Mouse (Mus musculus): ENCODE data around the gene AU040320.

AU040320 gene

DNA sequence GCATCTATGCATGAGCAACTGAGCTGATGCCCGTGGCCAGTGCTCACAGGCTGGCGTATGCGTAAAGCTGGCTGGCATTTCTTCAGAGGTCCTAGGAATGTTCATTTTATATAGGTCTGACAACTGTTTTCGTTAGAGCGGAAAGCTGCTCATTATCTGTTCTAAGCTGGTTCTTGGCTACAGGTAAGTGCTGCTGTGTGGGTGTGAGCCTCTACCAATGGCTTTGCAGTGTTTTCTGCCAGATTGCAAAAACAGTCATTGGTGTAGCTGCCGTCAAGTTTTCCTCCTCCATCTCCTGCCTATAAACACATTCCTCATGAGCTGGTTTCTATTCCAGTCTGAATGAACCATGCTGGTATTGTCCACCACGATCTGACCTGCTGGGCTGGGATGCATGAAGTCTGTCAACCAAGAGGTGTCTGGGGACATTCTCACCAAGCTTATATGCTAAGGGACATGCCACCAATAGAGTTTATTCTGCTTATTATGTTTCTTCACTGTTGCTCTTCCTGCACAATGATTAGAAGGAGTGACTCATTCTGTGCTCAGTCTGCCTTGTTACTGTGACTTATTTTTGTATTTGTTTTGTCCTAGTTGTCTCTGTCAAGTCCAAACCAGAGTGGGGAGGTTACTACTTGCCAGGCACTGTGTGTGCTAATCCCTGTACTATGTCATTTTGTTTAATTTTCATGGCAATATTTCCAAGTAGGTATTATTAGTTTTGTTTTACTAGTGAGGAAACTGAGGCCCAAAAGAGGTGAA lies 39.2 kb downstream of the AU040320 start:
- no peak for DNase-seq

DNA sequence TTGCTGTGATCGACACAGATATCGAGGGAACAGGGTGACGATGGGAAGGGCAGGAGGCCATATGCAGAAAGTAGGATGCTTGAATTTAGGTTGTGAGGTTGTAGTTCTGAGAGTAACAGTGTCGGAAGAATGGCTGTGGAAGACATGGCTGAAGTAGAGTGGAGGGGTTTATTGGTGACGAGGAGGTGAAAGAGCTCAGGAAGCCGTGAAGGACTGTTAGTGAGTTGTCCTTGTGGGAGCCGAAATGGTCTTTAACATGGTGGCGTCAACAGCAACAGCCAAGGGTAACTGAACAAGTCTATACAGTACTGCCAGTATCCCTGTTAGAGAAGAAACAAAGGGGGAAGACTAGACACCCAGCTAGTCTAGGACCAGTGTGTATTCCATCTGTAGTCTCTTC lies 48.8 kb downstream of the AU040320 start:
- DNase-seq: no peak

DNA sequence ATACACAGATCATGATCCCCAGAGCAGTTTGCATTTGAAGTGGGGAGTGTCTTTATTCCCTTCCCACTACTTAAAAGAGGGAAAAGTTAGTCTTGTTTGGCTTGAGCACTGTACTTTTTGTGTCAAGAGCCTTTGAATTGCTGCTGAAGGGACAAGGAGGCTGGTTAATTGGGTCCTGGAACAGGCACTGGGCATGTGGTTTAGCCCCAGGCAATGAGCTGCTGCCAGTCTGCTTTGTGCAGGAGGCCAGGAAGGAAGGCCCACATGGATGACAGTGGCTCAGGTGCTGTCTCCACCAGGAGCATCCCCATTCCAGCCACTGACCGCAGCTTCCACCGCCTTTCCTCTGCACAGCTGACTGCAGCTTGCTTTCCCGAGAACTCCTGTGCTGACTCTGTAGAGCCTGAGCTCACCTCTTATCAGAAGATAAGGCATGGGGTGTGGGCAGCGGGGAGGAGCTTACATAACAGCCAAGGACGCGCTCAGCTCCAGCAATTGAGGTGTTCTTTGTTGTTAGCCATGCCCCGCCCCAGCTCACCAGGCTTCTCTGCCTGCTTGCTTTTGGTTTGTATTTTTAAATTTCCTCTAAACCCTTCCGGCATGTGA lies 50.0 kb downstream of the AU040320 start:
- DNase-seq: peak; percentile 30

DNA sequence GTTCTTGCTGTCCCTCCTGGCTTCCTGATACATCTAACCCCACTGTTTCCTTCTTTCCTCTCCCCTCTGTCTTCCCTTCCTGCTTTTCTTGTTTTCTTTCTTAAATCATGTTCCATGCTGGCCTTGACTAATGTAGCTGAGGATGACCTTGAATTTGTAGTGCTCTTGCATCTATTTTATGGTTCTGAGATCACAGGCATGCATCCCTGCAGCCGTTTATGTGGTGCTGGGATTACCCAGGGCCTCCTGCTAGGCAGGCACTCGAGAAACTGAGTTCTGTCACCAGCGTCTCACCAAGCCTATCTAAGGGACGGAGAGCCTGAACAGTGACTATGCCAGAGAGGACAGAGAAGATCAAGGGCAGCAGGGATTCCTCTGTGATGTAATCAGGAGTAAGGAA lies 52.4 kb downstream of the AU040320 start:
- no peak for DNase-seq

DNA sequence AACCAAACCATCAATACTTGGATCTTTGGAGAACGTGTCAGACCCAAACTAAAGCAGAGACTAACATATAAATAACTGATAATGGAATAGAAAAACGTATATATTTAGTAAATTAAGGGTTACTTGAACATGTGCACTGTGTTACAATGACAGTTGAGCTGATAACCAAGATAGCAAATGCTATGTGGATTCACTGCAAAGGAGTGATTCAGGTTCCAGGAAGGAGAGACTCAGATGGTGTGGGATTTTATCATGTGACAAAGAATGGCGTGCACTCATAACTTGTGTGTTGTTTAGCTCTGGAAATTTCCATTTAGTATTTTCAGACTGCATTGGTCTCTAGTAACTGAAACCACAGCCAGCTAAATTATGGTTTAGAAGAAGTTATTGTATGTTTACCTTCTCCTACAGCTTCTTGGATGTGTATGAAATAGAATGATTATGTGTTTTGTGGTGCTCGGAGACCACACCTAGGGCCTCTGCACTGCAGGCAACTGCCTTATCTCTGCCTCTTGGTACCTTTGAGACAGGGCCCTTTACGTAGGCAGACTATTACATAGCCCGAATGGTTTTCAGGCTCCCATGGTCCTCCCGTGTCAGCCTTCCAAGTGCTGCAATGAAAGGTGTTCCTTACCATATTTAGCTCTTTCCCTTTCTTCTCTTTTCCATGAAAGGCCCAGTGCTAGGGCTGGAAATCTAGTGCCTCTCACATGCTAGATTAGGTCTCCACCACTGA lies 53.5 kb downstream of the AU040320 start:
- no peak for DNase-seq

DNA sequence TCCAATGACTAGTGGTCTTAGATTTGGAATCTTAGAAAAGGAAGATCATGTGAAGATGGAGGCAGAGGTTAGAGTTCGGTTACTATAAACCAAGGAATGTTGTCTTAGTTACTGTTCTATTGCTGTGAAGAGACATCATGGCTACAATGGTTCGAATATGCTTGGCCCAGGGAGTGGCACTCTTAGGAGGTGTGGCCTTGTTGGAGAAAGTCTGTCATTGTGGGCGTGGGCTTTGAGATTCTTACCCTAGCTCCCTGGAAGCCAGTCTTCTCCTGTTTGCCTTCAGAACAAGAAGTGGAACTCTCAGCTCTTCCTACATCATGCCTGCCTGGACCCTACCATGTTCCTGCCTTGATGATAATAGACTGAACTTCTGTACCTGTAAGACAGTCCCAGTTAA lies 57.2 kb downstream of the AU040320 start:
- DNase-seq: no peak

DNA sequence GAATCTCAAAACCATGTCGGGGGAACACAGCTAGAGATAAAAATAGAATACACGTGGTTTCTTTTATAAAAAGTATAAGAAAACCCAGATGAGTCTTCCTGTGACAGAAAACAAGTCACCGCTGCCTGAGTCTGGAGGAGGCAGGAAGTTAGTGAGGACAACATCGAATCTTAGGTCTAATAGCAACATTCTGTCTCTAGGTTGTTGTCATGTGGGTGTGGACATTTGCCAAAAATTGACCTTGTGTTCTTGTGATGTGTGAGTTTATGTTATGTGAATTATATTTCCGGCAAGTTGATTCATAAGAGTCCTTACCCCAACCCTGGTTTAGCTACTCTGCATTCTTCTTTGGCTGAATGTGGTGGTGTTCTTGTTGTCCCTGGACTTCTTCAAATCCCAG lies 59.9 kb downstream of the AU040320 start:
- DNase-seq: no peak

DNA sequence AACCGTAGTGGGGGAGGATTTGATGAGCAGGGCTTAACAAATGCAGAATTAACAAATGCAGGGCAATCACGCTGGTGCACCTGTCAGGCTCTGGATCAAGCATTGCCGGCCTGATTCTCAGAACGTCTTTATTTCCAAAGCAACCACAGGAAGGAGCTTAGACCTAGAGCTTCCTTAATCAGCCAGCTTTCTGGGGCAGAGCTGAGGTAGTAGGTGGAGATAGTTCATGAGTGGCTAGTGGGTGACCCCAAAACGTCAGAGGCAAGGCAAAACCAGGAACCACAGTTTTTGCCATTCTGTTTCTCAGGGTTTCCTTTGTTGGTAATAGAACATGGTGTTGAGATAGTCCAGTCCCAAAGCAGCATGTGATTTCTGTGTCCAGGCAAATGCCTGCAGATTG lies 61.5 kb downstream of the AU040320 start:
- DNase-seq: no peak

DNA sequence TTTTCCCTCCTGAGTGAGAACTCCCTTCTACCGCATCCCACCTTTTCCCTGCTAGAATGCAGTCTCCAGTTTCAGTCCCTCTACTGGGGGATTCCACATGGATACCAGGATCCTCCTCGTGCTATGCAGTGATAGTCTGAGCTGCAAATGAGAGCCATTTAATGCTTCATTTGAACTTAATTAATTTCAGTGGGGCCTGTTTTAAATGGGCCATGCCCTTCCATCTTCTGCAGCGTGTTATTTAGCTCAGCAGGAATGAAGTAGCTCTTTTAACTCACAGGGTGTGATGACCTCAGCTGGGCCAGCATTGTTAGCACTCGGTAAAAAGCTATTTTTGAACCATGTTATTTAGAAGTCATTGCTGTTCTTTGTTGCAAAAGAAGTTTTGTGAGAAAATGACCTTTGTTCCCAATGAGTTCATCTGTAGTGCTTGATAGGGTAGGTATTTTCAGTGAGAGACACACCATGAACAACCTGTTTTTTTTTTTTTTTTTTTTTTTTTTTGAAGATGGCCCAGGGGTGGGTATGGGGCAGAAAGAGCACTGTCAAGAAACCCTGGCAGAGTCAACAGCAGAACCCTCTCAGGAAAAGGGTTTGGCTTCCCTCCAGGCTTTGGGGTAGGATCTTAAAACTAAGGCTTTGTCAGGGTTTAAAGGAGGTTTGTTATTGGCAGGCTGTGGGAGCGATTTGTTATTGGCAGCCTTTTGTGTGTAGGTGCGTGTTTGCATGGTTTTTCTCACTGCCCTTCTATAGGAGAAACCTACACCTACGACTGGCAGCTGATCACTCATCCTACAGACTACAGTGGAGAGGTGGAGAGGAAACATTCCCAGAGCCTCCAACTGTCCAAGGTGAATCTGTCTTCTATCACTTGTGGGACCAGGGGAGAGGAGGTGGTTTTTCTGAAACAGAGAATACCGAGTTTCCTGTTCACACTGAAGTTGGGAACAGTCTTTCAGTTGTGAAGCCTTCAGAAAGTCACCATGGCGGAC lies 69.8 kb downstream of the AU040320 start:
- DNase-seq: peak; percentile 51

DNA sequence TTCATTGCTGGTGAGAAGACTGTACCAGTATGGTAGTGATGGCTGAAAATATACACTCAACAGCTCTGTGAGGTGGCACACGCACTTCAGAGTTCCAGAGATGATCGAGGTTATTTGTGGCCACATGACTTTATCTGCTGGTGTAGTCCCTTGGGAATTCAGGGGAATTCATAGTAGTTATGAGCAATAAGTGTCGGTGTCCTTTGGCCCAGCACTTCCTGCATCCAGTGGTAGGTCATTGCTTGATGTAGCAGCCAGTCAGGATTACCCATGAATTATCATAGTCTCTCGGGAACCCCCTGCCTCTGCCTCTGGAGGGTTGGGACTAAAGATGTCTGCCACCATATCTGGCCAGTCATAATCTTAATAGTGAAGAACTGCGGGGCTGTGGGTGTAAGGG lies 70.6 kb downstream of the AU040320 start:
- DNase-seq: no peak

DNA sequence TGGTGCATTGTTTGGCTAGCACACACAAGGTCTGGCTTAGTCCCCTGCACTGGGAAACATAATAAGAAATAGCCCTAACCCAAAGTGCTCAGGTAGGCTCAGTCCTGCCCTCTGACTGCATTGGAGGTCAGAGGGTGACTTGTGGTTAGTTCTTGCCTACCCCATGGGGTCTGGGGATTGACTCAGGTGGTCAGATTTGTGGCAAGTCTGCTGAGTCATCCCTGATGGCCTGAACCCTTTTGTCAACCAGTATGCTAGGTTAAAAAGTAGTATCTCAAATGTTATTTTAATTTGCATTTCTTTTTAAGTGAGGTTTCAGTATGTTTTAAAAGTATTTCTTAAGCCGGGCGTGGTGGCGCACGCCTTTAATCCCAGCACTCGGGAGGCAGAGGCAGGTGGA lies 77.8 kb downstream of the AU040320 start:
- no peak for DNase-seq

DNA sequence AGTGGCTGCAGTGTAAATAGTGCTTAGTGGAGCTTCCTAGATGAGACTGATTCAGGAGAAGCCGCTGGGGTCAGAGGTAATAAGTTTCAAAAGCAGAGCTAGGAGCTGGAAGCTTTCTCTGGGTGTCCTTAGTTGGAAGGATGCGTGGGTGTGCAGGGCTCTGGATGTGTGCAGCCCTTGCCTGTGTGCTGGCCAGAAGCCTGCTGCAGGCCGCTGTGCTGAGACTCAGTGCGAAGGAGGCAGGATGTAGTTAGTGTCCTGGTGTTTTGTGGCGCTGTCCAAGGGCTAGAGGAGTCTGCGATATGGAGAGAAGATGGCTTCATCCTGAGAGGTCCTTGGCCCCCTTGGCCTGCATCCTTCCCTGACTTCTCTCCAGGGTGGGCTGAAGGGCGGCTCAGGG lies 85.5 kb downstream of the AU040320 start:
- DNase-seq: no peak

DNA sequence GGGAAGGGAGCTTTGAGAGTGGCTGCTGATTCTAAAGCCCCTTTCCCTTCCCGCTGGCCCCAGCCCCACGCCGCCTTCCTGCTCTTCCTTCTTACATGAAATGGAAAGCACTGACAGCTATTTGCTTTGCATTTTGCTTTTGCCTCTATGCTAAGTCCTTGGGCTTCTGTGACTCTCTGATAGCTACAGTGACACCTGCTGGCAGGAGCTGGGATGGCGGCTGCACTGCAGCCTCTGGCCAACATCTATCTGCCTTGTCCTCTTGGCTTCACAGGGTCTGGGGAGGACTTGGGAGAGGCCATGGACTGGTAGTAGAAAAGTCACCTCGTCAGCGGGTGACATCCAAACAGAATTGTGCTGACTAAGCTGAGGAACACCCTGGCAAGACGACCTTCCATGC lies 86.5 kb downstream of the AU040320 start:
- peak; percentile 83 for DNase-seq

DNA sequence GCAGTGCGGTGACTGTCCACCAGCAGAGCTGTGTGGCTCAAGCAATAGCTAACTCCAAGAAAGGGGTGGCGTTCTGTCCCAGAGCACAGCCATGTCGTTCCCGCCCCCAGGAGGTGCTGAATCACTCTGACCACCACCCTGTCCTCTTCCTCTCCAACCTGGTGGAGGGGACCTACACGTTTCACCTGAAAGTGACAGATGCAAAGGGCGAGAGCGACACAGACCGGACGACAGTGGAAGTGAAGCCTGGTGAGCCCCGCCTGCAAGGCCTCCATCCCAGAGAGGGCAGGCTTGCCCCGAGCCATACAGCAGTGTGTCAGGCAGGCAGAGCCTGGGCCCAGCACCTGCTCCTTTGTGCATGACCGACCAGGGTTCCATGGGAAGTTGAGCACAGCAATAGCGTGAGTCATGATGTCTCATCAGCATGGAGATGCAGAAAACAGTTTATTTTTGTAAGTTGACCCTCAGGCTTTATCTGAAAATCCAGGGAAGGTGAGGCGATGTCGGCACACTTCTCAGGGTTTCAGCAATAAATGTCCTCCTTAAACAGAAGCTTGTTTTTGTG lies 87.7 kb downstream of the AU040320 start:
- no peak for DNase-seq

DNA sequence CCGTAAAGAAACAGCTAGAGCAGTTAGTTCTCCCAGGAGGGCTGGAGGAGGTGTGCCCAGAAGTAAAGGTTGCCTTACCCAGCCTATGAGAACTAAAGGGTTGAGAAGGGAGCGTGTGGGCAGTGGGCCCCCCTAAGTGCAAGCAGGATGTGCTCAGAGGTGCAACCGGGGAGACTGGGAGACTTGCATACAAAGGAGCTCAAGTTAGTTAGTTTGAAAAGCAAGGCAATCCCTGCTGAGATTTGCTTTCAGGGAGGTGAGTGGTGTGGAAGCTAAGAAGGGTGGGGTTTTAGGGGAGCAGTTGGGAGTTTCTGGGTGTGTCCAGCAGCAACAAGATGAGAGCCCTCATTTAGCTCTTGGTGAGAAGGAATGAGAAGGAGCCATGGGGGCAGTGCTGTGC lies 89.6 kb downstream of the AU040320 start:
- no peak for DNase-seq

DNA sequence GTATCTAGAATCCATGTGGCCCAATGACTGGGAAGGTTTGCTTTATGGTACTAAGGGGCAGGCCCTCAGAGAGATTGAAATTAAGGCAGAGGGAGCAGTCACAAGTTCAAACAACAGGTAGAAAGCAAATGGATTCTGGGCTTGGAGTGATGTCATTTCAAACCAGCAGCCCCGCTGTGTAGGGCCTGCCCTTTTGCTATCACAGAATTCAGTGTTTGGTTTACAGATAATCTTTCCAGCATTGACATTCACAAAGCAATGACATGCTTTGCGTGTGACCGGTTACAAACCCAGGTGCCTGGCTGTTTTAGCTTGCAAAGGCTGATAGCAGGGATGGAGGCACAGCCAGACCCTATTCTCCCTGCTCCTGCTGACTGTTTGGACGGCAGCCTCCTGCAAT lies 92.3 kb downstream of the AU040320 start:
- no peak for DNase-seq

DNA sequence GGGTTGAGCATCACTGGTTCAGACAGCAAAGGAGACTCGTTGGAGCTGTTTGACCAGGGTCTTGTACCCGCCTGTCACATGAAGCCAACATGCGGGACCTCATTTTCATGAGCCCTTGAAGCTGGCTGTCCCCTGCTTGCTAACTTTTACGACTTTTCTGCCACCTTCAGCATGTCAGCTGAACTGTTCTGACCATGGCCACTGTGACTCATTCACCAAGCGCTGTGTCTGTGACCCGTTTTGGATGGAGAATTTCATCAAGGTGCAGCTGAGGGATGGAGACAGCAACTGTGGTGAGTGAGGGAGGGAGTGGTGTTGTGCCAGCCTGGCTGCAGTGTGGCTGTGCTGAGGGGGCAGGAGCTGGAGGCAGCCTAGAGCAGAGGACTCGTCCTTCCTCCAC lies 93.6 kb downstream of the AU040320 start:
- DNase-seq: no peak

DNA sequence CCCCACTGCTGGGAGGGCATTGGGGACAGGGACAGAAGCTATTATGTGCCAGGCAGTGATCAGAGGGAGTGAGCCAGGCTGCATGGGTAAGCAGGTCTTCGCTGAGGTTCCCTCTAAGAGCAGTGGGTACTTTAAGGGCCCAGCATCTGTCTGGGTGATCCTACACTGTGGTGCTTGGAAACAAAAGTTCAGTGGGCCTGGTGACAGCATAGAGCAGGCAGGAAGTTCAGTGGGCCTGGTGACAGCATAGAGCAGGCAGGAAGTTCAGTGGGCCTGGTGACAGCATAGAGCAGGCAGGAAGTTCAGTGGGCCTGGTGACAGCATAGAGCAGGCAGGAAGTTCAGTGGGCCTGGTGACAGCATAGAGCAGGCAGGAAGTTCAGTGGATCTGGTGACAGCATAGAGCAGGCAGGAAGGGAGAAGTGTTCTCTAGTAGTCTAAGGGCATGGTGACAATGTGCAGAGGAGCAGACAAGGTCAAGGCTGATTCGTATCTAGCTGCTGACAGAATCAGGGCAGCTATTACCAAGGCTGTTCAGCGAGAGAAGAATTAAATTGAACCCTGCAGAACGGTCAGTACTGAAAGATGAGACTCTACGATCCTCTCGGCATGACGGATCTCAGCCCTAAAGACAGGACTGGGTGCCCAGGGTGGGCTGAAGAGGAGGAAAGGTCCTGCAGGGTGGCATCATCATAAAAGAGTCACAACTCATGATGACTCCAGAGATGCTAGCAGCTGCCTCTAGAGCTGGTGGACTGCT lies 96.9 kb downstream of the AU040320 start:
- DNase-seq: no peak

DNA sequence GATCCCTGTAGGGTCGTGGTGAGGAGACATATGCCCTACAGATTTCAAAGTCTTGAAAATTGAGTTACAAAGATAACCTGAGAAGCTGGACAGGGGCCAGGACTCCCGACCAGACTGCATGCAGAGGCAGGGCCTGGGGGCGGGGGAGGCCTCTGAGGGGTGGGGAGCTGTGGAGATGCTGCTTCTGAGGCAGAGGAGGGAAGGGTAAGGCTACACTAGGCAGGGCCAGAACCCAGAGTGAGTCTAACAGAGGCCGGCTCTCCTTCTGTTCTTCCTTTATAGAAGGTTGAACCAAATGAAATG lies 97.4 kb downstream of the AU040320 start:
- DNase-seq: no peak

DNA sequence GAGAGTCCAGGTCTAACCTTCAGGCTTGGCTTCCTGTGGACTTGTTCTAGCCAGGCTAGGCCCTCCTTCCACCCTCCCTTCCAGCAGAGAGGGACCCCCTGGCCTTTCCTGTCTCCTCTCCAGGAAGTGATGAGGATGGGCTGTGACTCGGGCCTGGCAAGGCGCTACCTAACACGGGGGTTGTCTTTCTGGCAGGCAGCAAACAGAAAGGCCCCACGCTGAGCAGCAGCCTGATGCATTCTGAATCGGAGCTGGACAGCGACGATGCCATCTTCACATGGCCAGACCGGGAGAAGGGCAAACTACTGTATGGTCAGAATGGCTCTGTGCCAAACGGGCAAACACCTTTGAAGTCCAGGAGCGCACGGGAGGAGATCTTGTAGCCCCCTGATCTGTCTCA lies 99.6 kb downstream of the AU040320 start:
- DNase-seq: no peak

DNA sequence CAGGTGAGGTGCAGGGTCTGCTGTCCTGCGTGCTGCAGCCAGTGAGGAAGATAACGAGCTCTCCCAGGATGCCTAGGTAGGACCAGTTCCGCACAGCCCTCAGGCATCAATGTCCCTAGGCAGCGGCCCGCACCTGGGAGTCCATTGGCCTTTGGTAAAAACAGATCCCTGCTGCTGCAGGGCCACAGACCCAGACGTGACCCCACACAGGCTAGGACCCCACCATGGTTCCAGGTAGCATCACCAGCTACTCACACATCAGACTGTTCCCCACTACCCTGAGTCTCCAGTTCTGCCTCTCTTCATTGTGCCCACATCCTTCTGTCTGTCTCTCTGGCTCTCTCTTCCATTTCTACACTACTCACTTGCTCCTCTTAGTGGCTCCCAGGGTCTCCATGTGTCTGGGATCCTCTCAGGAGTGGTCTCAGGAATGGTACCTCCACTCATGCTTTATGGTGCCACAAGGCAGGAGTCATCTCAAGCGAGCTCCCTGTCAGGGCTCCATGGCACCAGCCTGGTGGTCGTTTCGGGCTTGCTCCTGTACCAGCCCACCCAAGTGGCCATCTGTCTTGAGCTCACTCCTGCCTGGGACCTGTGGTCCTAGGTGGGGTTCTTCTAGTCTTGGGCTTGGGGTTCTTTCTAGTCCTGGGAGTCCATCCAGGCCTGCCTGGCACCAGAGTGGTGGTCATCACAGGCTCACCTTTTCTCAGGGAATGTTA lies 107.1 kb downstream of the AU040320 start:
- DNase-seq: no peak
